Mouse (Mus musculus): ENCODE data around the gene Smim4. TPM values are rescaled to one million over a fixed set of nuclear protein-coding genes. Genes with fewer than 3 reads are reported as not detected.
A peak's percentile ranks its signal among the peaks of the same experiment; 100 is the strongest.

The Smim4 gene
- total and polyA plus RNA-seq, 2 experiments from 2014 or later = 5.0 to 59.5 TPM

GRCm38 (mm10) chr14:31139666-31140065, 10.9 kb upstream of the Smim4 start:
- H3K4me1 ChIP-seq (ENCODE audit: insufficient read depth, low read length) = 0 out of 2 replicates have a peak, but pooled peaks cover under 1% of the 10 kb centered on the region
- no peak for TF ChIP-seq CTCF (IDR thresholded peaks at IDR 0.05; ENCODE audit: low read depth)
- H3K36me3 ChIP-seq (ENCODE audit: insufficient read depth, low read length) = peaks cover 6% of the 10 kb centered on the region; the same call in 1 of the 2 replicates
- no peak for DNase-seq (ENCODE audit: low spot score)
- no peaks in the 10 kb centered on the region for H3K27me3 ChIP-seq (ENCODE audit: insufficient read depth, low read length)
- H3K9ac ChIP-seq (replicated peaks; ENCODE audit: low read length) = no peak overlapping the region
- no peak overlapping the region for H3K4me3 ChIP-seq (ENCODE audit: low read length)
- H3K4me2 ChIP-seq (ENCODE audit: low read depth, low read length) = no peak overlapping the region
- WGBS = 90% methylated on average over 12 of the region's 12 CpGs
- H3K27ac ChIP-seq = no peak overlapping the region
- no peak for ATAC-seq
- no peaks in the 10 kb centered on the region for H3K9me3 ChIP-seq (ENCODE audit: low read length)

- Histone ChIP-seq H3K27ac (no peak overlapping the region), H3K4me3 (ENCODE audit: low read length) (no peak overlapping the region), H3K4me1 (ENCODE audit: insufficient read depth, low read length) (peaks cover 7% of the 10 kb centered on the region; the same call in 1 of the 2 replicates), H3K4me2 (ENCODE audit: low read depth, low read length) (no peak overlapping the region), H3K9ac (replicated peaks; ENCODE audit: low read length) (no peak overlapping the region), H3K9me3 (ENCODE audit: low read length) (no peaks in the 10 kb centered on the region), H3K27me3 (ENCODE audit: insufficient read depth, low read length) (no peaks in the 10 kb centered on the region), H3K36me3 (ENCODE audit: insufficient read depth, low read length) (peaks cover 6% of the 10 kb centered on the region; the same call in 1 of the 2 replicates)
- TF ChIP-seq CTCF (IDR thresholded peaks at IDR 0.05; ENCODE audit: low read depth) = no peak
- DNase-seq (ENCODE audit: low spot score) (no peak), ATAC-seq (no peak)
- 90% methylated on average over 9 of the region's 9 CpGs for WGBS
Observed at GRCm38 (mm10) chr14:31138897-31139429, 10.2 kb upstream of the Smim4 start.

- H3K4me3 ChIP-seq (ENCODE audit: low read length) = no peak overlapping the region
- peaks cover 6% of the 10 kb centered on the region; the same call in 1 of the 2 replicates for H3K36me3 ChIP-seq (ENCODE audit: insufficient read depth, low read length)
- H3K9me3 ChIP-seq (ENCODE audit: low read length) = no peaks in the 10 kb centered on the region
- no peak overlapping the region for H3K4me2 ChIP-seq (ENCODE audit: low read depth, low read length)
- peaks cover 8% of the 10 kb centered on the region; the same call in 1 of the 2 replicates for H3K4me1 ChIP-seq (ENCODE audit: insufficient read depth, low read length)
- H3K27me3 ChIP-seq (ENCODE audit: insufficient read depth, low read length) = no peaks in the 10 kb centered on the region
- ATAC-seq = no peak
- TF ChIP-seq CTCF (IDR thresholded peaks at IDR 0.05; ENCODE audit: low read depth) = no peak
- DNase-seq (ENCODE audit: low spot score) = no peak
- no peak overlapping the region for H3K9ac ChIP-seq (replicated peaks; ENCODE audit: low read length)
- 76% methylated on average over 23 of the region's 35 CpGs for WGBS
- no peak overlapping the region for H3K27ac ChIP-seq
Observed at GRCm38 (mm10) chr14:31138219-31138896, 9.6 kb upstream of the Smim4 start.

- WGBS = 58% methylated on average over 11 of the region's 11 CpGs
- peaks cover 6% of the 10 kb centered on the region; the same call in 1 of the 2 replicates for H3K36me3 ChIP-seq (ENCODE audit: insufficient read depth, low read length)
- H3K9me3 ChIP-seq (ENCODE audit: low read length) = no peaks in the 10 kb centered on the region
- no peak overlapping the region for H3K4me3 ChIP-seq (ENCODE audit: low read length)
- DNase-seq (ENCODE audit: low spot score) (no peak), ATAC-seq (no peak)
- no peak overlapping the region for H3K4me2 ChIP-seq (ENCODE audit: low read depth, low read length)
- no peak overlapping the region for H3K9ac ChIP-seq (replicated peaks; ENCODE audit: low read length)
- H3K4me1 ChIP-seq (ENCODE audit: insufficient read depth, low read length) = peaks cover 14% of the 10 kb centered on the region; the same call in 1 of the 2 replicates
- TF ChIP-seq CTCF (IDR thresholded peaks at IDR 0.05; ENCODE audit: low read depth) = no peak
- peak overlapping the region; percentile 22; the same call in 1 of the 2 replicates for H3K27ac ChIP-seq
- no peaks in the 10 kb centered on the region for H3K27me3 ChIP-seq (ENCODE audit: insufficient read depth, low read length)
Observed at GRCm38 (mm10) chr14:31137791-31138190, 9.0 kb upstream of the Smim4 start.

- Histone ChIP-seq H3K9ac (replicated peaks; ENCODE audit: low read length) (no peak overlapping the region), H3K27me3 (ENCODE audit: insufficient read depth, low read length) (no peaks in the 10 kb centered on the region), H3K4me2 (ENCODE audit: low read depth, low read length) (no peak overlapping the region), H3K36me3 (ENCODE audit: insufficient read depth, low read length) (peaks cover 6% of the 10 kb centered on the region; the same call in 1 of the 2 replicates), H3K27ac (peak overlapping the region; percentile 22; the same call in 1 of the 2 replicates), H3K4me1 (ENCODE audit: insufficient read depth, low read length) (peaks cover 19% of the 10 kb centered on the region), H3K4me3 (ENCODE audit: low read length) (no peak overlapping the region), H3K9me3 (ENCODE audit: low read length) (no peaks in the 10 kb centered on the region)
- DNase-seq (ENCODE audit: low spot score) (no peak), ATAC-seq (no peak)
- no peak for TF ChIP-seq CTCF (IDR thresholded peaks at IDR 0.05; ENCODE audit: low read depth)
- 72% methylated on average over 10 of the region's 10 CpGs for WGBS
Observed at GRCm38 (mm10) chr14:31137281-31137595, 8.5 kb upstream of the Smim4 start.

- Histone ChIP-seq H3K27ac (no peak overlapping the region), H3K36me3 (ENCODE audit: insufficient read depth, low read length) (peaks cover 6% of the 10 kb centered on the region; the same call in 1 of the 2 replicates), H3K27me3 (ENCODE audit: insufficient read depth, low read length) (no peaks in the 10 kb centered on the region), H3K4me3 (ENCODE audit: low read length) (no peak overlapping the region), H3K9me3 (ENCODE audit: low read length) (no peaks in the 10 kb centered on the region), H3K4me1 (ENCODE audit: insufficient read depth, low read length) (peaks cover 25% of the 10 kb centered on the region), H3K4me2 (ENCODE audit: low read depth, low read length) (no peak overlapping the region), H3K9ac (replicated peaks; ENCODE audit: low read length) (no peak overlapping the region)
- ATAC-seq (no peak), DNase-seq (ENCODE audit: low spot score) (no peak)
- 83% methylated on average over 26 of the region's 26 CpGs for WGBS
- no peak for TF ChIP-seq CTCF (IDR thresholded peaks at IDR 0.05; ENCODE audit: low read depth)
Observed at GRCm38 (mm10) chr14:31136411-31137280, 7.9 kb upstream of the Smim4 start.
